In the genomic region with DNA sequence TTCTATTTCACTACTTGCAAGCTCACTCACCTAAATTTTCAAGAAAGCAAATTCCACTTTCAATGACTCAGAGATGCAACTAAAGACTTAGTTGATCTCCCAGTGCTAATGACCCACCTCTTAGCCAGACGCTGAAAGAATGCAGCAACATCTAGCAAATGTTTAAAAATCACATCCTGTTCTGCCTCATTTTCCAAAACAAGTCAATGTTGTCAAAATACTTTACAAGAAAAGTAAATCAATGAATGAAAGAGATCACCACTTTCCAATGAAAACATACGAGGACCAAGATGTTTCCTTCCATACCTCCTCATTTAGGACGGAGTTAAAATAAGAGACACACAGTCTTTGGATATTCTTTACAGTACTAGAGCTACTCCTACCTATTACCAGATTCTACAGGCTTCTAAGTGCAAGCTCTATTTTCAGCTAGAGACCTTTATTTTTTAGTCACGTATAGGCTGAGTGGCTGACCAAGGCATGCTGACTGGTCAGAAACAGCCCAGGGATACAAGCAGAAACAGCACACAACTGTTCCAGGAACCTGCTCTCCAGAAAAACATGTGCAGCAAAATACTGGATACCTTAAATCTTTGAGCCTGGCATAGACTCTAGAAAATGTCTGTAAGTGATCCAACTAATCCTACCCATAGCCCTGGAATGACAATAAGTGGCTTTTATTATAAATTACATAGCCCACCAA, we compare ENCODE assay signal across 11 mouse cellular contexts.
DNase-seq lines count a peak whose midpoint lies in the region; ATAC-seq and TF ChIP-seq lines count a peak whose summit lies in the region.
"Had no signal": no experiment of that assay in that cellular context is flagged by ENCODE, and none has a peak within 500 bp of the region (broad histone marks: within the 10 kb centered on the region; RNA-seq: fewer than 3 reads in every experiment).

No protein-coding gene starts in this region.

- H3K36me3 ChIP-seq in heart, embryonic 15.5 days, result no peaks in the 10 kb centered on the region
- no peaks in the 10 kb centered on the region for H3K36me3 ChIP-seq in thymus, adult 2 months (ENCODE audit: control insufficient read depth, insufficient read depth, low read length)
- no peaks in the 10 kb centered on the region for H3K36me3 ChIP-seq in intestine, embryonic 16.5 days (ENCODE audit: control insufficient read depth, insufficient read depth, low read length)
- no peaks in the 10 kb centered on the region for H3K36me3 ChIP-seq in stomach, embryonic 16.5 days (ENCODE audit: control insufficient read depth, insufficient read depth, low read length)

- H3K9me3 ChIP-seq in heart, embryonic 15.5 days (replicated peaks), result no peaks in the 10 kb centered on the region
- H3K9me3 ChIP-seq in intestine, embryonic 16.5 days (ENCODE audit: control insufficient read depth, low read length), result no peaks in the 10 kb centered on the region
- no peaks in the 10 kb centered on the region for H3K9me3 ChIP-seq in stomach, embryonic 16.5 days (replicated peaks; ENCODE audit: control insufficient read depth, low read length)

- H3K9ac ChIP-seq in heart, embryonic 15.5 days, result no peak overlapping the region
- H3K9ac ChIP-seq in intestine, embryonic 16.5 days (ENCODE audit: low read depth, low read length), result peak overlapping the region; percentile 74
- H3K9ac ChIP-seq in stomach, embryonic 16.5 days (ENCODE audit: low read length), result peak overlapping the region; percentile 57; the same call in 1 of the 2 replicates

- H3K27me3 ChIP-seq in heart, embryonic 15.5 days, result no peaks in the 10 kb centered on the region
- no peaks in the 10 kb centered on the region for H3K27me3 ChIP-seq in thymus, adult 2 months (ENCODE audit: control insufficient read depth, insufficient read depth, low read length)
- no peaks in the 10 kb centered on the region for H3K27me3 ChIP-seq in intestine, embryonic 16.5 days (replicated peaks; ENCODE audit: control insufficient read depth, insufficient read depth, low read length)
- H3K27me3 ChIP-seq in stomach, embryonic 16.5 days (ENCODE audit: control insufficient read depth, insufficient read depth, low read length), result no peaks in the 10 kb centered on the region

- H3K4me3 ChIP-seq in heart, embryonic 15.5 days, result peak overlapping the region; percentile 55
- H3K4me3 ChIP-seq in thymus, adult 2 months (ENCODE audit: control insufficient read depth, insufficient read depth, low read length), result no peak overlapping the region; the same call in 1 of the 2 replicates
- H3K4me3 ChIP-seq in intestine, embryonic 16.5 days (ENCODE audit: low read length), result peak overlapping the region; percentile 59
- H3K4me3 ChIP-seq in stomach, embryonic 16.5 days (replicated peaks; ENCODE audit: low read length), result peak overlapping the region; percentile 58

- peak overlapping the region; percentile 87; the same call in 1 of the 2 replicates for H3K27ac ChIP-seq in heart, embryonic 15.5 days
- peak overlapping the region; percentile 88 for H3K27ac ChIP-seq in thymus, adult 2 months (ENCODE audit: control insufficient read depth, insufficient read depth, low read length)
- H3K27ac ChIP-seq in intestine, embryonic 16.5 days (ENCODE audit: low read length), result peak overlapping the region; percentile 96
- H3K27ac ChIP-seq in stomach, embryonic 16.5 days (ENCODE audit: low read length), result peak overlapping the region; percentile 96

- no peak for TF ChIP-seq POLR2A in thymus, adult 2 months (IDR thresholded peaks at IDR 0.05; ENCODE audit: control insufficient read depth, extremely low read depth, insufficient read depth, low read length, poor library complexity)

- DNase-seq in heart, postnatal 10 days, result no peak
- peak; percentile 9 for DNase-seq in thymus, adult 2 months
- DNase-seq in thymus, postnatal 36 days, result no peak
- DNase-seq in natural killer cell, adult 2 months (ENCODE audit: low spot score in 2 of 2), result no peak
- DNase-seq in ovary, postnatal 10 days (ENCODE audit: low spot score), result no peak
- DNase-seq: gastrocnemius, postnatal 14 days; lung, adult 18-20 months; right cerebral cortex, postnatal 14 days had no signal

- 51% methylated on average over 4 of the region's 4 CpGs for WGBS in heart, embryonic 15.5 days
- WGBS in thymus, adult 2 months, result 7% methylated on average over 4 of the region's 4 CpGs
- 25% methylated on average over 4 of the region's 4 CpGs for WGBS in intestine, embryonic 16.5 days
- WGBS in stomach, embryonic 16.5 days, result 28% methylated on average over 4 of the region's 4 CpGs

- intact Hi-C loops in heart, postnatal 10 days (cut with DNase I), result loop anchor here (2.0 kb wide), 1 partner anchor 34 kb away; no protein-coding TSS in a partner anchor

- no peak for TF ChIP-seq CTCF in thymus, adult 2 months (IDR thresholded peaks at IDR 0.05; ENCODE audit: borderline replicate concordance, control insufficient read depth, extremely low read depth, insufficient read depth, low read length, poor library complexity)

- H3K4me2 ChIP-seq in heart, embryonic 15.5 days, result peak overlapping the region; percentile 81
- H3K4me2 ChIP-seq in intestine, embryonic 16.5 days (ENCODE audit: low read depth, low read length), result peak overlapping the region; percentile 71
- peak overlapping the region; percentile 68 for H3K4me2 ChIP-seq in stomach, embryonic 16.5 days (ENCODE audit: low read depth, low read length)

- ATAC-seq in heart, embryonic 15.5 days (replicated peaks; ENCODE audit: insufficient number of reproducible peaks, insufficient read depth, low FRiP score, low read depth), result no peak
- no peak for ATAC-seq in intestine, embryonic 16.5 days
- ATAC-seq in stomach, embryonic 16.5 days (ENCODE audit: insufficient read depth, low FRiP score), result no peak

- H3K4me1 ChIP-seq in heart, embryonic 15.5 days (replicated peaks), result peaks cover 74% of the 10 kb centered on the region
- H3K4me1 ChIP-seq in thymus, adult 2 months (replicated peaks; ENCODE audit: control insufficient read depth, insufficient read depth, low read length), result peaks cover 12% of the 10 kb centered on the region
- H3K4me1 ChIP-seq in intestine, embryonic 16.5 days (ENCODE audit: control insufficient read depth, insufficient read depth, low read length), result peaks cover 31% of the 10 kb centered on the region
- H3K4me1 ChIP-seq in stomach, embryonic 16.5 days (ENCODE audit: control insufficient read depth, insufficient read depth, low read length), result peaks cover 14% of the 10 kb centered on the region
